Mouse (Mus musculus): Measurements from ENCODE around the gene Fgfbp3.
A peak's percentile ranks its signal among the peaks of the same experiment; 100 is the strongest.
"Not testable (repeated sequence)": the region's sequence is repeated elsewhere in the genome, so short reads cannot be mapped to it uniquely, and the experiment has no call there.

Gene Fgfbp3

DNA sequence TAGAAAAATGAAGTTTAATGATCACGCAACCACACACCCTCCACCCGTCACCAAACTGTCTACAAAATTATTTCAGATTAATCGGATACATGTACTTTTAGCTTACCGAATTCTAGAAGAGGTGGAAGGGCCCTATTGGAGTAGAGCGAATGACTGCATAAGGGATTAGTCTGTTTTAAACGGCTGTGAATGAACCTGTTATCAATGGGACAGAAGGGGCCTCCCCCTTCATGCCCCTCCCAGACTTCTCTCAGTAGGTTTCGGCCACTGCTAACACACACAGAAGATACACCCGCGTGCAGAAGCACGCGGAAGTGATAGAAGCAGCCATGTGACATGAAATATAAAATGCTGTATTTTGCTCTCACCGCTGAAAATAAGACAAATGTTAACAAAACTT is at the start of gene Fgfbp3:
Fgfbp3 (minus strand) TSS at position 150 of the 400 bp plus-strand sequence.
- no peak for DNase-seq (ENCODE audit: low read depth, low spot score)

GRCm38 (mm10) chr19:36962544-36963260 is 43.3 kb upstream of the Fgfbp3 start:
- DNase-seq (ENCODE audit: low read depth, low spot score), result not testable (repeated sequence)

DNA sequence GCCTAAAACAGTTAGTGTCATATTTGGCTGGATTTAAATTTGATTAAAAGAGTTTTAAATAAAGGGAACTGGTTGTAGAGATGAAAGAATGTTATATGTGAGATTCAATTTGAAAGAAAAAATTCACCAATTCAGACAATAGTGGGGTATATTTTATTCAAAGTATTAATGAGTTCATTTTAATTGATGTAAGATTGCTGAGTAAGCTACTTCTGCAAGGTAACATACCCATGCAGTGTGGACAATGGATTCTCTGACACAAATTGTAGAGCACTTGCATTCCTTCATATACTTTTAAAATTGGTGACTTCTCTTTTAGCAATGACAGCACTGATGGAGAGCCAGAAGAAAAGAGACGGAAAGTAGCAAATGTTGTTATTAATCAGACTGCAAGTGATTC is 41.9 kb upstream of the Fgfbp3 start:
- no peak for DNase-seq (ENCODE audit: low read depth, low spot score)

GRCm38 (mm10) chr19:36958331-36958730 is 38.9 kb upstream of the Fgfbp3 start:
- DNase-seq (ENCODE audit: low read depth, low spot score), result no peak

DNA sequence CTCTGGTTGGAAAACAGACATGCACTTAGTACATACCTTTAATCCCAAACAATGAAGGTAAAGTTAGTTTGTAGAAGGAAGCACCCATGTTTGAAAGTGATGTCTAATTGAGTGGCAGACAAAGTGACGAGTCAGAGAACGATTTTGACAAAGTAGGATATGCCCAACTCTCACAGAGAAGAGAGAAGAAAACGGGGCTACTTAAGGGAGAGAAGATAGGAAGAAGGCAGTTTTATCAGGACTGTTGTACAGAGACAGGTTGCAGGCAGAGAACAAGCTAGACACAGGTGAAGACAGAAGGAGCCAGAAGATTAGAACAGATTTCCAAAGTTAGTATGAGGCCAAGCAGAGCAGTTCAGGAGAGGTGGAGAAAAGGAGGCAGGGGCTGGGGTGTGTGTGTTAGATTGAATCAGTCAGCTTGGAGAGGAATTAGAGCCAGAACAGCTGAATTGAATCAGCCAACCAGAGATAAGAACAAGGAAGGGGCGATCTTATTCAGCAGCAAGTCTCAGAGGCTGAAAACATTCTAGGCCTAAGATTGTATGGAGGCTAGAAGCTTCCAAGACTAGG is 34.3 kb upstream of the Fgfbp3 start:
- DNase-seq (ENCODE audit: low read depth, low spot score), result no peak

DNA sequence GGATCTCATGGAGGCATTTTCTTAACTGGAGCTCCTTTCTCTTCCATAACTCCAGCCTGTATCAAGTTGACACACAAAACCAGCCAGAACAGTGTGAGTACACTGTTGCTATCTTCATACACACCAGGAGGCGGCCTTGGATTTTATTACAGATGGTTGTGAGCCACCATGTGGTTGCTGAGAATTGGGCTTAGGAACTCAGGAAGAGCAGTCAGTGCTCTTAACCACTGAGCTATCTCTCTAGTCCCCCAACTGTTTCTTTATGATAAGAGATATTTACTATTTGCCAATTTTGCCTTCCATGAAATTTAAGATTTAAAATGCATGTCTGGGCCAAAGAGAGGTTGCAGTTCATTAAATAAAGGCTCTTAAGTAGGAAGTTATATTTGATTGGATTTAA is 20.6 kb upstream of the Fgfbp3 start:
- DNase-seq (ENCODE audit: low read depth, low spot score), result no peak

DNA sequence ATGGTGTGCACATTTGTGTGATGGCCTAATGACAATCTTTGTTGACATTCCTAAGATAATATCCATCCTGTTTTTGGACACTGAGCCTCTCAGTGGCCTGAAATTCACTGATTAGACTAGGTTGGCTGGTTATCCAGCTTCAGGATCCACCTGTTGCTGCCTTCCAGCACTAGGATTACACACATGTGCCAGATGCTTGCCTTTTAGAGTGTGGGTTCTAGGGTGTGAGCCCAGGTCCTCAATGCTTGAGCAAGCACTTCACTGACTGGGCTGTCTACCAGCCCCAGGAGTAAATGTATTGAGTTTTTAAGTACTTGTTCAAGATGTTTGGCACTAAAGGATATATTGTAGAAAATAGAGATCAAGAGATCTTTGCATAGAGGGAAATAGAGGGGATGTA is 18.6 kb upstream of the Fgfbp3 start:
- DNase-seq (ENCODE audit: low read depth, low spot score), result no peak

DNA sequence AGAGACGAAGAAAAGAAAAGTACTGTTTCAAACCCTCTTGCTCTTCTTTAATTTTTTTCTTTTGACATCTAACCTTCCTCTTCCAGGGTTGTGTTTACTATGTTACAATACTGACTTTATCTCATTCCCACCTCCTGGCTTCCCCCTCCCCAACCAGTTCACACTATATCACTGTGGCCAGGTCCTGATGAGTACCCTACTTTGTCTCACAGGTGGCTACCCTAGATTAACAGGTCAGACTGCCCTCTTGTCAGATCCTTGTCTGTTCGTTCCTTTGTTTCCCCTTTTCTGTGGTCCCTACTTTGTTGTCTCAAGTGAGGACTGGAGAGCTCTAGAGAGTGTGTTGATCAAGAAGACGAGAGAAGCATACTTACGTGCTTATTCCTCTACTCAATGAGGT is 16.9 kb upstream of the Fgfbp3 start:
- DNase-seq (ENCODE audit: low read depth, low spot score), result no peak

DNA sequence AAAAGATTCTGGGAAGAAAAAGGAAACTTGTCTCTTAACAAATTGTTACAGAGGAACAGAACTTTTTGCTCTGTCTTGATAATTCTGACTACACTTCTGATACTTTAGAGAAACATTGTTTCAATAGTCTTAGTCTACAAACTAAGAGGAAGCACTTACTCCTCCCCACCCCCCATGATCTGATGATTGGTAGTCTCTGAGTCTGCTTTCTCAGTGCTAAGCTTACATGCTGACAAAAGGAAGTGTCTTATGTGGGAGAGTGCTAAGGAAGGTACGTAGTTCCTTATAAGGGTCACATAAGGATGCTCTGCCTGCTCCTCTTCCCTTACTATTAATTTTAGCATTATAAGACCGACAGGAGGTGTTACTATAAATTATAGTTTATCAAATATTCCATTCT is 13.2 kb upstream of the Fgfbp3 start:
- DNase-seq (ENCODE audit: low read depth, low spot score), result no peak

GRCm38 (mm10) chr19:36932097-36932496 is 12.7 kb upstream of the Fgfbp3 start:
- no peak for DNase-seq (ENCODE audit: low read depth, low spot score)

DNA sequence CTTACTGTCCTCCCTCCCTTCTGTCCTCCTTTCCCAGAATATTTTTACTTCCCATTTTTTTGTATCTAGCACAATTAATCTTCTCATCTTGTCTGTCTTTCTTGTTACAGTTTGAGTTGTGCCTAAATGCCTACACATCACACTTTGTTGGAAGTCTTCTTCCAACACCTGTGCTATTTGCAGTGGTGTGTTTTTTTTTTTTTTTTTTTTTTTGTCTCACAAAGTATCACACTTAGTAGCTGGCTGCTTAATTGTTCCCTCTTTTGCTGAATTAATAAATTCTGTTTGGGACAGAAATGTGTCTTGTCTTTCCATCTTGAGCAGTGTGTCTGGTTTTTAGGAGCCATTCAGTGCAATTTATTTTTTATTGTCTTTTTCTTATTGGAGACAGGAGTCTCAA is 10.4 kb upstream of the Fgfbp3 start:
- no peak for DNase-seq (ENCODE audit: low read depth, low spot score)

GRCm38 (mm10) chr19:36927800-36928361 is 8.5 kb upstream of the Fgfbp3 start:
- no peak for DNase-seq (ENCODE audit: low read depth, low spot score)

- DNase-seq (ENCODE audit: low read depth, low spot score), result no peak
Measured at GRCm38 (mm10) chr19:36926553-36927236, 7.3 kb upstream of the Fgfbp3 start.

DNA sequence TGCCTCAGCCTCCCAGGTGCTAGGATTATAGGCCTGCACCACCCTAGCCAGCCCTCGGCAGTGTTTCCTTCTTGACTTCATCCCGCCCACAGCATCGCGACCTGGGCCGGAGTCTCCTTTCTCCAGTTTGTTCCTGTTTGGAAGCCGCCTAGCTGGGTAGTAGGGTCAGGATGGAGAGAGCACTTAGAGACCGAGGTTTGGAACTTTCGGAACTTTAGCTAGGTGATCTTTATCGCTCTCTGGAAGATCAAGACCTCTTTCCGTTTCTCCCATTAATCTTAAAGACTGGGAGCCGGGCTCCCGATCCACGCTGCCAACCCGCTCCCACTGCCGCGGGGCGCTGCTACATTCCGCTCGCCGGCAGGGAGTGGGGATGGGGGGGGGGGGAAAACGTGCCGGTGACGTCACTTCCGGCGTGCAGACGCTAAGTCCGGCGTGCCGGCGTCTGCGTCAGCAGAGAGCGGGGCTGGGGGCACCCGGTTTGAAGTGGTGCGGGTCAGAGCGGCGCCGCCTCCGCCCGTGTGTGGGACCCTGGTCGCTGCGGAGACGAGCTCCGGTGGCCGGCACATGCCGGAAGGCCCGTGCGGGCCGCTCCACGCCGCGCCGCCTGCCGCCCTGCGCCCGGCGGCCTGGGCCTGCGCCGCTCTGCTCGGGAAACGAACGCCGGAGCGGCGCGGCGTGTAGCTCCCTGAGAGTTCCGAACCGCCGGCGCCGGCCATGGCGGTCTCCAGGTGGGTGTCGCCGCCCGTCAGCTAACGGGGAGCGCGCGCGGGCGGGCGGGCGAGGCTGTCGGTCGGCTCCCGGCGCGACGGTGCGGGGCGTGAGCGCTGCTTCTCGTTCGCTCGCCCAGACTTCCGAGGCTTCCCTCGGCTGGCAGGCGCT is 6.5 kb upstream of the Fgfbp3 start, which contains the start of gene Btaf1:
Btaf1 (plus strand) TSS at position 409 of the 882 bp plus-strand sequence.
- DNase-seq (ENCODE audit: low read depth, low spot score), result peak; percentile 89

GRCm38 (mm10) chr19:36922936-36923335 is 3.5 kb upstream of the Fgfbp3 start:
- DNase-seq (ENCODE audit: low read depth, low spot score), result no peak

GRCm38 (mm10) chr19:36922015-36922414 is 2.6 kb upstream of the Fgfbp3 start:
- peak; percentile 65 for DNase-seq (ENCODE audit: low read depth, low spot score)

DNA sequence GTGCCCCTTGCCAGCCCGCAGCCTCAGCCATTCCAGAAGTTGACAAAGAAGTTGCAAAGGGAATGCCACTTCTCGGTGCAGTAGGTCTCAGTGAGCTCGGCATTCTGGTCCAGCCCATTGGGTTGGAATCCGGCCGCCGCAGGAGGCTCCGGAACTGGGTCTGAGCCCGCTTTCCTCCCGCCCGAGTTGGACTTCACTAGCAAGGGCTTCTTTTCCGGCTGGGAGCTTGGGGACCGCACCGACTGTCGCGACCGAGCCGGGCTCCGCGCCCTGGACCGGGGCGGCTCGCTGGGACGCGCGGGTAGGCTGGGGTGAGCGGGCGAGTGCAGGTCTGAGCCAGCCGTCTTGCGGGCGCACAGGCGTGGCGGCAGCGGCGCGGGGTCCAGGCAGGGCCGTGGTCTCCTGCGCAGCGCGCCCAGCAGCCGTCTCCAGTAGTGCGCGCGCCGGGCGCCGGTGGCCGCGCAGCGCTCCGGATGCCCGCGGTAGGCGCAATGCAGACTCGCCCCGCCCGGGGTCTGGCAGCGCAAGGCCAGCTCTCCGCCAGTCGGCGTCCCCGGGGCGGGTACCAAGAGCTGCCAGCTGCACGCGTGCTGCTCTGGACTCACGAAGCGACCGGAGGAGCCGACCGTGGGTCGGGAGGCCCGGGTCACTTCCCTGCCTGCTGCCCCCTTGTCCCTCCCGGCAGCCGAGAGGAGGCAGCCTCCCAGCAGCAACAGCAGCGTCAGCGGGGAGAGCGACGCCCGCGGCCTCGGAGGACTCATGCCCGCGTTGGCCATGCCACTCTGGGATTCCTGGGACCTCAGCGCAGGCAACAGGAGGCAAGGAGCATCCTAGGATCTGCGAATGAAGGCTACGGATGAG is 744 bp downstream of the Fgfbp3 start:
- peak; percentile 77 for DNase-seq (ENCODE audit: low read depth, low spot score)

DNA sequence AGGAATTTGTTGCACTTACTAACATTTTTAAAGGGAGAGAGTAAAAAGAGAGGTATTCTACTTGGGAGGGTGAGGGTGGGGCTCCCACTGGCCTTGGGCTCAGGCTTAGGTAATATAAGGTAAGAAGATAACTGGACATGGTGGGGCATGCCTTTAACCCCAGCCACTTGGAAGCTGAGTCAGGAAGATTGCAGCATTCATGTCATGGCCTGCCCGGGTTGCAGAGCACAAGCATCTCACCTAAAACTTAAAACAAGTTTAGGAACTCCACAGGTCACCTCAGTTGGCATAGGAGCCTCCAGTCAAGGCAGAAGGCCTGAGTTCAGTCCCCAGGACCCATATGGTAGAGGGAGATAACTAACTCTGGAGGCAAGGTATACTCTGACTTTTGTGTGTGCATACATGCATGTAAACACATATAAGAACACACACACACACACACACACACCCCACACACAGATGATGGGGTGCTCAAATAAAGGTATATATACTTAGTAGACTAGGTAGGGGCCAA is 2.5 kb downstream of the Fgfbp3 start:
- DNase-seq (ENCODE audit: low read depth, low spot score), result no peak

DNA sequence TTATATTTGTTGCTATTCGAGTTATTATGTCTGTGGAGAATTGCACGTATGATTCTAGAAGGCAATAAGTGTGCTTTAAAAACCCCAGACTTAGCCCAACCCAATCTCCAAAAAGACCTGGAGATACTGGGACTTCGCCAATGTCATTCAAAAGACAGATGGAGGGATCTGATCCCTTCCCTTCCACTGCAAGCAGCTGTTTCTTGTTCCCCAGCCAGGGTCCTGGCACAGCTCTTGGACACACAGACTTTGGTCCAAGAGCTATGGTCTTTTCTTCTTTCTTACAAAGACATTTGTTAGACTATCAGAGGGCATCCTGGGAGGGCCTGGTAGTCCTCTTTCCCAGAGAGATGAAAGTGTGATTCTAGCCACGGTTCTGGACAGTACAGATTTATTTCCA is 3.2 kb downstream of the Fgfbp3 start:
- no peak for DNase-seq (ENCODE audit: low read depth, low spot score)

- DNase-seq (ENCODE audit: low read depth, low spot score), result no peak
Measured at GRCm38 (mm10) chr19:36913064-36913463, 6.4 kb downstream of the Fgfbp3 start.
